Mouse (Mus musculus): ENCODE data around the gene Bloc1s1.

DNA sequence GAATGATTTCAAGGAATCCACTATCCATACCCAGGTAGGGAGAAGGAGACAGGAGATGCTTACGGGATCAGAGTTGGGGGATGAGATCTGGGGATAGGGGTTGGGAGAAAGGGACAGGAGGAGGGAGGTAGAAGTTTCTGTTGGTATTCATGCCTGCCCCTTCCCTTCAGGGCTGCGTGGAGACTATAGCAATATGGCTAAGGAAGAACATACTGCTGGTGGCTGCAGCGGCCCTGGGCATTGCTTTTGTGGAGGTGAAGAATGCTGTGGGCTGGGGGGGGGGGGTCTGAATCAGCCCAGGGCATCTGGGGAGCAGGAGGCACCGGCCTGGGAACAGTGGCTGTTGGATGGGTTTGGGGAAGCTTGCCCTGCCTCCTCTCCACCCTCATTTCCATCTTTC is 11.6 kb downstream of the Bloc1s1 start:
- TF ChIP-seq HCFC1 (IDR thresholded peaks at IDR 0.05; ENCODE audit: borderline replicate concordance, insufficient read depth, low read length) (no peak), ZC3H11A (IDR thresholded peaks at IDR 0.05; ENCODE audit: borderline replicate concordance, low read depth, low read length) (no peak), ZNF384 (IDR thresholded peaks at IDR 0.05; ENCODE audit: low read depth, low read length) (no peak), CHD2 (IDR thresholded peaks at IDR 0.05; ENCODE audit: low read depth, low read length) (no peak)

Measured in ES-E14 (cell line).